Mouse (Mus musculus): ENCODE data around the gene Arhgef3.

Arhgef3 gene

GRCm38 (mm10) chr14:27409662-27410061, 295.0 kb downstream of the Arhgef3 start:
- DNase-seq (ENCODE audit: low spot score in 2 of 2) = no peak

GRCm38 (mm10) chr14:27411492-27411891, 296.8 kb downstream of the Arhgef3 start:
- DNase-seq (ENCODE audit: low spot score in 2 of 2) = no peak

- DNase-seq (ENCODE audit: low spot score in 2 of 2) = no peak
Measured at GRCm38 (mm10) chr14:27412699-27413098, 298.0 kb downstream of the Arhgef3 start.

- DNase-seq (ENCODE audit: low spot score in 2 of 2) = peak; percentile 45 to 55
Measured at GRCm38 (mm10) chr14:27413961-27414360, 299.3 kb downstream of the Arhgef3 start.

- no peak for DNase-seq (ENCODE audit: low spot score in 2 of 2)
Measured at GRCm38 (mm10) chr14:27420816-27421215, 306.1 kb downstream of the Arhgef3 start.

- no peak for DNase-seq (ENCODE audit: low spot score in 2 of 2)
Measured at GRCm38 (mm10) chr14:27422301-27422700, 307.6 kb downstream of the Arhgef3 start.

GRCm38 (mm10) chr14:27428573-27428972, 313.9 kb downstream of the Arhgef3 start, which contains the start of gene Fam208a:
Gene Fam208a (plus strand): TSS chr14:27428834.
- DNase-seq (ENCODE audit: low spot score in 2 of 2) = peak; percentile 94 to 96

GRCm38 (mm10) chr14:27428973-27429711, 314.4 kb downstream of the Arhgef3 start:
- peak; percentile 83 for DNase-seq (ENCODE audit: low spot score in 2 of 2)

GRCm38 (mm10) chr14:27430280-27430679, 315.6 kb downstream of the Arhgef3 start:
- DNase-seq (ENCODE audit: low spot score in 2 of 2) = no peak

- DNase-seq (ENCODE audit: low spot score in 2 of 2) = no peak
Measured at GRCm38 (mm10) chr14:27432064-27432463, 317.4 kb downstream of the Arhgef3 start.

- DNase-seq (ENCODE audit: low spot score in 2 of 2) = no peak
Measured at GRCm38 (mm10) chr14:27436116-27436515, 321.4 kb downstream of the Arhgef3 start.

- no peak for DNase-seq (ENCODE audit: low spot score in 2 of 2)
Measured at GRCm38 (mm10) chr14:27436826-27437225, 322.1 kb downstream of the Arhgef3 start.

GRCm38 (mm10) chr14:27440921-27441320, 326.2 kb downstream of the Arhgef3 start:
- DNase-seq (ENCODE audit: low spot score in 2 of 2) = no peak

- no peak for DNase-seq (ENCODE audit: low spot score in 2 of 2)
Measured at GRCm38 (mm10) chr14:27444851-27445281, 330.2 kb downstream of the Arhgef3 start.

GRCm38 (mm10) chr14:27446963-27447362, 332.3 kb downstream of the Arhgef3 start:
- no peak for DNase-seq (ENCODE audit: low spot score in 2 of 2)

Data from spleen, postnatal 36 days (tissue).